Mouse (Mus musculus): ENCODE measurements around the gene Zzef1. TPM values are rescaled to one million over a fixed set of nuclear protein-coding genes. Genes with fewer than 3 reads are reported as not detected.

The Zzef1 gene
- 84.1 to 88.4 TPM (median 84.8 TPM) in 4 replicates for total RNA-seq (2023; ENCODE audit: inconsistent age)

GRCm38 (mm10) chr11:72795455-72796295 is at the start of gene Zzef1, which contains the start of gene Cyb5d2:
Zzef1 (plus strand) TSS chr11:72796226.
Cyb5d2 (minus strand) TSS chr11:72796142.

DNA sequence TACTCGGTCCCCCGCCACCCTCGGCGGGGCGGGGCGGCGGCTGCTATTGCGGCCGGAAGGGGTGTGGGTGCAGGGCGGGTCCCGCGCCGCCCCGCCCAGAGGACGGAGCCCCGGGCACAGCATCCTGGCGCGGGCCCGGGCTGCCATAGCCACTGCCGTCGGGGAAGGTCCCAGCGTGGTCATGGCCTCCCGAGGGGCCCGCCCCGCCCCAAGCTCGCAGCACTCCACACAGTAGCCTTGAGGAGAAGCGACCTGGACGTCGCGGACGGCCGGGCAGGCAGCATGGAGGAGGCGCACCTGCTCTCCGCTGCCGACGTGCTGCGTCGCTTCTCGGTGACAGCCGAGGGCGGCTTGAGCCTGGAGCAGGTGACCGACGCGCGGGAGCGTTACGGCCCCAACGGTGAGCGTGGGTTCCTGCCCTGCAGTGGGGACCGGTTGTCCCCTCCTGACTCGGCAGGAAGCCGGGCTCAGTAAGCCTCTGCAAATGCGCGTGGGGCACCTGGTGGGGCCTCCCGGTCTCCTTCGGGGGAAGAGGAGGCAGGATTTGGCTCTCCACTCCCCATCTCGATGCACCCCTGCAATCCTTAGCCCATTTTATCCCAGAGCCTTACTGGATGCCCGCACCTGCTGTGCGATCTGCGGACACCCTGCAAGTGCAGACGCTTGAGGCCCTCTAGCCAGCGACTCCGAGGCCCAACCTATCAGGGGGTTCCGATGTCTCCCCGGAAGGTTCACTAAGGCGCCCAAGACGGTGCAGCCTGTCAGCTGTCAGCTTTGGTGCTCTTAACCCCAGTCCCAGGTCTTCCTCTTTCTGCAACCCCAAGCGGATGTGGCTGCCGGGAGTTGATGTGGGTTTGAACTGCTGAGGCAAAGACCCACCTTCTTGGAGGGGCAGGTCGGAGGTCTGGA is 165.3 kb downstream of the Zzef1 start, which contains the start of gene Atp2a3:
TSS of gene Atp2a3 (plus strand) at position 98 of the 909 bp plus-strand sequence.

Other genes starting within 250 kb of the Zzef1 start
- 11.4 to 13.9 TPM (median 12.9 TPM) in 4 replicates for gene Spns3, start 245.7 kb upstream of the Zzef1 start, total RNA-seq (2023; ENCODE audit: inconsistent age)
- 33.3 to 37.1 TPM (median 35.0 TPM) in 4 replicates for gene Ube2g1, start 188.9 kb upstream of the Zzef1 start, total RNA-seq (2023; ENCODE audit: inconsistent age)
- gene Ankfy1, start 106.2 kb upstream of the Zzef1 start, total RNA-seq (2023; ENCODE audit: inconsistent age) = 94.1 to 122 TPM (median 108 TPM) in 4 replicates
- 4.8 to 7.7 TPM (median 6.6 TPM) in 4 replicates for gene Cyb5d2, start 84 bp upstream of the Zzef1 start, total RNA-seq (2023; ENCODE audit: inconsistent age)
- gene Atp2a3, start 164.9 kb downstream of the Zzef1 start, total RNA-seq (2023; ENCODE audit: inconsistent age) = 500 to 559 TPM (median 543 TPM) in 4 replicates
- 2.7 to 4.6 TPM (median 3.6 TPM) in 4 replicates for gene P2rx1, start 202.9 kb downstream of the Zzef1 start, total RNA-seq (2023; ENCODE audit: inconsistent age)
- 2.8 to 4.2 TPM (median 3.6 TPM) in 4 replicates for gene Camkk1, start 222.8 kb downstream of the Zzef1 start, total RNA-seq (2023; ENCODE audit: inconsistent age)